Mouse (Mus musculus) forebrain, embryonic 15.5 days (tissue): ENCODE results near the gene Ap1ar. TPM values are rescaled to one million over a fixed set of nuclear protein-coding genes. Genes with fewer than 3 reads are reported as not detected.

ENCODE experiments used
- ATAC-seq: fragments of 200-750 bp; cut with Nextera tagmentation; replicated peaks from 2 replicates; pipeline ENCODE4 v1.8.0; 2017; ENCODE audit warnings: mild to moderate bottlenecking, moderate TSS enrichment, moderate library complexity
- H3K27ac ChIP-seq: fragments of 300-500 bp; sonication (generic); replicated peaks from 2 replicates; pipeline ENCODE4 v1.5.1; 2015; ENCODE audit warnings: mild to moderate bottlenecking, inconsistent platforms
- H3K27me3 ChIP-seq: fragments of 300-500 bp; sonication (generic); 2 replicates; pipeline ENCODE4 v1.6.1; 2015; ENCODE audit warnings: inconsistent platforms
- H3K36me3 ChIP-seq: fragments of 300-500 bp; sonication (generic); 2 replicates; pipeline ENCODE4 v1.6.1; 2015; ENCODE audit warnings: mild to moderate bottlenecking, inconsistent platforms
- H3K4me1 ChIP-seq: fragments of 300-500 bp; sonication (generic); 2 replicates; pipeline ENCODE4 v1.6.1; 2015; ENCODE audit warnings: inconsistent platforms
- H3K4me2 ChIP-seq: fragments of 300-500 bp; sonication (generic); replicated peaks from 2 replicates; pipeline ENCODE4 v1.6.1; 2015; ENCODE audit warnings: mild to moderate bottlenecking, inconsistent platforms
- H3K4me3 ChIP-seq: fragments of 300-500 bp; sonication (generic); 2 replicates; pipeline ENCODE4 v1.5.1; 2015; ENCODE audit warnings: mild to moderate bottlenecking, inconsistent platforms
- H3K9ac ChIP-seq: fragments of 300-500 bp; sonication (generic); replicated peaks from 2 replicates; pipeline ENCODE4 v1.6.1; 2015; ENCODE audit warnings: mild to moderate bottlenecking, inconsistent platforms
- H3K9me3 ChIP-seq: fragments of 300-500 bp; sonication (generic); 2 replicates; pipeline ENCODE4 v1.6.1; 2016; ENCODE audit warnings: inconsistent platforms
- WGBS: fragments of 180-500 bp; shearing (Covaris S2); methylation state at CpG from one replicate; pipeline ENCODE4 v1.1.7; 2015; ENCODE audit warnings: mixed read lengths; 5-methylcytosine and 5-hydroxymethylcytosine counted together
- polyA plus RNA-seq: library from polyadenylated mRNA; unstranded; fragments of >200 nt; fragmentation: Nextera tagmentation; extraction: Ambion mirVana; gene quantifications from 2 replicates; pipeline ENCODE4 v1.2.1, GENCODE M21; 2015

The Ap1ar gene
- polyA plus RNA-seq, 1 experiment from 2014 or later, result 89.2 TPM

GRCm38 (mm10) chr3:127861340-127861739 lies 24.0 kb upstream of the Ap1ar start:
- H3K4me2 ChIP-seq, result no peak overlapping the region
- no peak overlapping the region for H3K4me3 ChIP-seq
- no peaks in the 10 kb centered on the region for H3K9me3 ChIP-seq
- no peaks in the 10 kb centered on the region; the same call in none of the 2 replicates for H3K4me1 ChIP-seq
- no peaks in the 10 kb centered on the region for H3K27me3 ChIP-seq
- no peak overlapping the region for H3K9ac ChIP-seq
- no peak overlapping the region for H3K27ac ChIP-seq
- WGBS, result 92% methylated on average over 11 of the region's 11 CpGs
- ATAC-seq, result no peak
- H3K36me3 ChIP-seq, result no peaks in the 10 kb centered on the region

- 0 out of 2 replicates have a peak overlapping the region, but pooled peaks have one; percentile 8 for H3K9ac ChIP-seq
- 9% methylated on average over 15 of the region's 15 CpGs for WGBS
- H3K27me3 ChIP-seq, result no peaks in the 10 kb centered on the region
- peak overlapping the region; percentile 24 for H3K4me2 ChIP-seq
- peak; percentile 81 for ATAC-seq
- peak overlapping the region; percentile 78 for H3K27ac ChIP-seq
- no peaks in the 10 kb centered on the region for H3K36me3 ChIP-seq
- H3K4me1 ChIP-seq, result peaks cover 10% of the 10 kb centered on the region
- H3K9me3 ChIP-seq, result no peaks in the 10 kb centered on the region
- no peak overlapping the region for H3K4me3 ChIP-seq
These were observed 16.3 kb upstream of the Ap1ar start for GRCm38 (mm10) chr3:127853431-127854206.

GRCm38 (mm10) chr3:127852722-127853121 lies 15.4 kb upstream of the Ap1ar start:
- ATAC-seq, result peak; percentile 75
- Histone ChIP-seq H3K27ac (peak overlapping the region; percentile 78), H3K9me3 (no peaks in the 10 kb centered on the region), H3K27me3 (no peaks in the 10 kb centered on the region), H3K4me1 (peaks cover 16% of the 10 kb centered on the region), H3K4me3 (no peak overlapping the region), H3K9ac (no peak overlapping the region), H3K4me2 (no peak overlapping the region), H3K36me3 (no peaks in the 10 kb centered on the region)
- WGBS, result 61% methylated on average over 9 of the region's 9 CpGs

GRCm38 (mm10) chr3:127850776-127851646 lies 13.7 kb upstream of the Ap1ar start:
- 53% methylated on average over 9 of the region's 9 CpGs for whole genome bisulfite sequencing
- ATAC-seq, result no peak
- Histone ChIP-seq H3K4me3 (no peak overlapping the region), H3K27ac (no peak overlapping the region), H3K9ac (no peak overlapping the region), H3K27me3 (no peaks in the 10 kb centered on the region), H3K9me3 (no peaks in the 10 kb centered on the region), H3K4me2 (no peak overlapping the region), H3K36me3 (no peaks in the 10 kb centered on the region), H3K4me1 (peaks cover 16% of the 10 kb centered on the region)

- no peaks in the 10 kb centered on the region for H3K9me3 ChIP-seq
- no peak overlapping the region for H3K27ac ChIP-seq
- H3K9ac ChIP-seq, result no peak overlapping the region
- no peak for ATAC-seq
- H3K4me2 ChIP-seq, result no peak overlapping the region
- no peaks in the 10 kb centered on the region for H3K36me3 ChIP-seq
- H3K4me1 ChIP-seq, result peaks cover 16% of the 10 kb centered on the region
- 80% methylated on average over 5 of the region's 5 CpGs for WGBS
- no peaks in the 10 kb centered on the region for H3K27me3 ChIP-seq
- no peak overlapping the region for H3K4me3 ChIP-seq
These were observed 12.6 kb upstream of the Ap1ar start for GRCm38 (mm10) chr3:127849922-127850321.

- 70% methylated on average over 11 of the region's 11 CpGs for WGBS
- no peak for ATAC-seq
- Histone ChIP-seq H3K36me3 (no peaks in the 10 kb centered on the region), H3K9me3 (no peaks in the 10 kb centered on the region), H3K27ac (no peak overlapping the region; the same call in 1 of the 2 replicates), H3K4me1 (peaks cover 6% of the 10 kb centered on the region; the same call in 1 of the 2 replicates), H3K27me3 (no peaks in the 10 kb centered on the region), H3K4me2 (no peak overlapping the region), H3K4me3 (no peak overlapping the region), H3K9ac (no peak overlapping the region)
These were observed 10.9 kb upstream of the Ap1ar start for GRCm38 (mm10) chr3:127848088-127848808.

- no peak overlapping the region for H3K9ac ChIP-seq
- no peak overlapping the region for H3K4me3 ChIP-seq
- H3K27ac ChIP-seq, result no peak overlapping the region
- no peaks in the 10 kb centered on the region for H3K36me3 ChIP-seq
- peaks cover 6% of the 10 kb centered on the region; the same call in 1 of the 2 replicates for H3K4me1 ChIP-seq
- no peak overlapping the region for H3K4me2 ChIP-seq
- WGBS, result 88% methylated on average over 5 of the region's 5 CpGs
- no peaks in the 10 kb centered on the region for H3K27me3 ChIP-seq
- ATAC-seq, result no peak
- H3K9me3 ChIP-seq, result no peaks in the 10 kb centered on the region
These were observed 6.6 kb upstream of the Ap1ar start for GRCm38 (mm10) chr3:127843941-127844327.

- H3K9me3 ChIP-seq, result no peaks in the 10 kb centered on the region
- no peaks in the 10 kb centered on the region for H3K27me3 ChIP-seq
- no peaks in the 10 kb centered on the region for H3K36me3 ChIP-seq
- no peak overlapping the region for H3K27ac ChIP-seq
- no peak overlapping the region for H3K9ac ChIP-seq
- H3K4me3 ChIP-seq, result no peak overlapping the region
- H3K4me2 ChIP-seq, result no peak overlapping the region
- 95% methylated on average over 2 of the region's 2 CpGs for WGBS
- no peak for ATAC-seq
- H3K4me1 ChIP-seq, result peaks cover 5% of the 10 kb centered on the region; the same call in 1 of the 2 replicates
These were observed 6.1 kb upstream of the Ap1ar start for GRCm38 (mm10) chr3:127843324-127843940.

- no peak overlapping the region for H3K4me3 ChIP-seq
- no peak overlapping the region for H3K4me2 ChIP-seq
- peaks cover 5% of the 10 kb centered on the region; the same call in 1 of the 2 replicates for H3K4me1 ChIP-seq
- H3K9me3 ChIP-seq, result no peaks in the 10 kb centered on the region
- 20% methylated on average over 8 of the region's 8 CpGs for WGBS
- H3K9ac ChIP-seq, result no peak overlapping the region
- no peaks in the 10 kb centered on the region for H3K36me3 ChIP-seq
- H3K27me3 ChIP-seq, result no peaks in the 10 kb centered on the region
- no peak for ATAC-seq
- H3K27ac ChIP-seq, result no peak overlapping the region
These were observed 4.6 kb upstream of the Ap1ar start for GRCm38 (mm10) chr3:127841926-127842325.

GRCm38 (mm10) chr3:127837972-127838644 lies 785 bp upstream of the Ap1ar start:
- H3K27ac ChIP-seq, result peak overlapping the region; percentile 96
- peaks cover 26% of the 10 kb centered on the region for H3K4me1 ChIP-seq
- no peaks in the 10 kb centered on the region for H3K36me3 ChIP-seq
- 31% methylated on average over 8 of the region's 8 CpGs for WGBS
- H3K9me3 ChIP-seq, result no peaks in the 10 kb centered on the region
- no peaks in the 10 kb centered on the region for H3K27me3 ChIP-seq
- peak overlapping the region; percentile 92 for H3K4me3 ChIP-seq
- H3K4me2 ChIP-seq, result peak overlapping the region; percentile 54
- no peak for ATAC-seq
- H3K9ac ChIP-seq, result peak overlapping the region; percentile 71

- Histone ChIP-seq H3K36me3 (0 out of 2 replicates have a peak, but pooled peaks cover 2% of the 10 kb centered on the region), H3K4me2 (peak overlapping the region; percentile 54), H3K4me1 (peaks cover 26% of the 10 kb centered on the region), H3K27me3 (no peaks in the 10 kb centered on the region), H3K27ac (peak overlapping the region; percentile 96), H3K4me3 (peak overlapping the region; percentile 92), H3K9ac (peak overlapping the region; percentile 91), H3K9me3 (no peaks in the 10 kb centered on the region)
- 0 out of 2 replicates have a peak, but pooled peaks have one; percentile 0 for ATAC-seq
- under 1% methylated on average over 17 of the region's 17 CpGs for WGBS
These were observed 547 bp downstream of the Ap1ar start for GRCm38 (mm10) chr3:127836798-127837153.
